Mouse (Mus musculus) stomach, embryonic 15.5 days (tissue): Measurements from ENCODE around the gene Soat1. TPM values are rescaled to one million over a fixed set of nuclear protein-coding genes. Genes with fewer than 3 reads are reported as not detected.

ENCODE experiments used
- polyA plus RNA-seq: library from polyadenylated mRNA; unstranded; fragments of >200 nt; fragmentation: Nextera tagmentation; extraction: Ambion mirVana; gene quantifications from 2 replicates; pipeline ENCODE4 v1.2.1, GENCODE M21; 2015

Soat1 gene
- polyA plus RNA-seq, 1 experiment from 2014 or later: 52.8 TPM

Other genes starting within 250 kb of the Soat1 start
- 0.52 and 0.68 TPM in 2 replicates for gene Tdrd5, start 170.7 kb downstream of the Soat1 start, polyA plus RNA-seq
- 0.05 and 0.10 TPM in 2 replicates for gene Nphs2, start 163.6 kb downstream of the Soat1 start, polyA plus RNA-seq
- gene Gm2000, start 108.3 kb downstream of the Soat1 start, polyA plus RNA-seq: 856 and 1,042 TPM in 2 replicates
- 0.18 TPM in 1 of 2 replicates, not detected in the other for gene Axdnd1, start 53.2 kb downstream of the Soat1 start, polyA plus RNA-seq
- gene Gm10031, start 49.7 kb upstream of the Soat1 start, polyA plus RNA-seq: 0.35 and 1.8 TPM in 2 replicates
- gene Abl2, start 84.5 kb upstream of the Soat1 start, polyA plus RNA-seq: 3.0 and 3.4 TPM in 2 replicates
- gene Tor3a, start 200.0 kb upstream of the Soat1 start, polyA plus RNA-seq: 9.9 and 14.0 TPM in 2 replicates
- gene Fam20b, start 244.8 kb upstream of the Soat1 start, polyA plus RNA-seq: 34.0 and 37.8 TPM in 2 replicates